Mouse (Mus musculus) heart, adult 2 months (tissue): ENCODE measurements around the gene H2afz.

Experiments
- CTCF ChIP-seq: fragments of 200-600 bp; IDR thresholded peaks from 2 replicates; pipeline ENCODE4 v1.8.1; 2022; ENCODE audit warnings: antibody characterized with exemption, mild to moderate bottlenecking, moderate library complexity
- EP300 ChIP-seq: fragments of 200-500 bp; IDR thresholded peaks from 2 replicates; pipeline ENCODE4 v1.6.1; 2011; ENCODE audit warnings: low read depth, low read length, control low read depth; ENCODE audit not compliant: insufficient read depth
- POLR2A ChIP-seq: fragments of 200-500 bp; IDR thresholded peaks from 2 replicates; pipeline ENCODE4 v1.6.1; 2011; ENCODE audit warnings: mild to moderate bottlenecking, low read depth, low read length, control low read depth; ENCODE audit not compliant: insufficient read depth

- TF ChIP-seq CTCF (no peak), POLR2A (no peak), EP300 (no peak)
Observed at GRCm38 (mm10) chr3:137880109-137880748, 15.9 kb downstream of the H2afz start.
